Mouse (Mus musculus) midbrain, postnatal 0 days (tissue): ENCODE measurements at regions not wholly inside any gene's neighbourhood (a gene's known extent, or its start where the extent isn't known, plus 50 kb on each side); places are given as distances from the start of the nearest gene placed in this dataset.
A peak's percentile ranks its signal among the peaks of the same experiment; 100 is the strongest.

Source experiments
- ATAC-seq: fragments of 200-750 bp; cut with Nextera tagmentation; 2 replicates; pipeline ENCODE4 v1.8.0; 2017; ENCODE audit warnings: moderate number of reproducible peaks, mild to moderate bottlenecking, moderate TSS enrichment, moderate library complexity; ENCODE audit not compliant: low FRiP score
- DNase-seq: peaks from one replicate; pipeline ENCODE4 v3.0.0-alpha.2; 2015; ENCODE audit warnings: low spot score
- H3K27ac ChIP-seq: fragments of 300-500 bp; sonication (generic); 2 replicates; pipeline ENCODE4 v1.5.1; 2014; ENCODE audit warnings: low read depth, mild to moderate bottlenecking, low read length, mixed read lengths
- H3K27me3 ChIP-seq: fragments of 300-500 bp; sonication (generic); 2 replicates; pipeline ENCODE4 v1.6.1; 2014; ENCODE audit warnings: low read length, control low read depth, mixed read lengths; ENCODE audit not compliant: insufficient read depth
- H3K36me3 ChIP-seq: fragments of 300-500 bp; sonication (generic); 2 replicates; pipeline ENCODE4 v1.6.1; 2014; ENCODE audit warnings: low read length, control low read depth, mixed read lengths; ENCODE audit not compliant: insufficient read depth
- H3K4me1 ChIP-seq: fragments of 300-500 bp; sonication (generic); 2 replicates; pipeline ENCODE4 v1.6.1; 2014; ENCODE audit warnings: mild to moderate bottlenecking, control low read depth, antibody characterized with exemption, low read length, mixed read lengths; ENCODE audit not compliant: insufficient read depth
- H3K4me2 ChIP-seq: fragments of 300-500 bp; sonication (generic); 2 replicates; pipeline ENCODE4 v1.6.1; 2014; ENCODE audit warnings: low read depth, mild to moderate bottlenecking, low read length, mixed read lengths; ENCODE audit not compliant: poor library complexity, severe bottlenecking
- H3K4me3 ChIP-seq: fragments of 300-500 bp; sonication (generic); 2 replicates; pipeline ENCODE4 v1.5.1; 2014; ENCODE audit warnings: low read depth, mild to moderate bottlenecking, low read length, moderate library complexity
- H3K9ac ChIP-seq: fragments of 300-500 bp; sonication (generic); replicated peaks from 2 replicates; pipeline ENCODE4 v1.6.1; 2014; ENCODE audit warnings: mild to moderate bottlenecking, low read length, moderate library complexity, mixed read lengths; ENCODE audit not compliant: poor library complexity, severe bottlenecking
- H3K9me3 ChIP-seq: fragments of 300-500 bp; sonication (generic); 2 replicates; pipeline ENCODE4 v1.6.1; 2016; ENCODE audit warnings: low read length, control low read depth
- CTCF ChIP-seq: IDR thresholded peaks from 2 replicates; pipeline ENCODE4 v1.5.1; 2016; ENCODE audit warnings: antibody characterized with exemption, mild to moderate bottlenecking
- WGBS: fragments of 180-500 bp; shearing (Covaris S2); extraction: QIAGEN DNeasy Blood & Tissue Kit; methylation state at CpG from one replicate; pipeline ENCODE4 v1.1.7; 2014; 5-methylcytosine and 5-hydroxymethylcytosine counted together

- H3K9me3 ChIP-seq, result no peaks in the 10 kb centered on the region
- H3K9ac ChIP-seq, result no peak overlapping the region
- no peaks in the 10 kb centered on the region for H3K27me3 ChIP-seq
- H3K27ac ChIP-seq, result no peak overlapping the region
- H3K4me1 ChIP-seq, result no peaks in the 10 kb centered on the region
- WGBS, result 72% methylated on average over 3 of the region's 3 CpGs
- H3K36me3 ChIP-seq, result no peaks in the 10 kb centered on the region
- no peak overlapping the region for H3K4me2 ChIP-seq
- no peak overlapping the region for H3K4me3 ChIP-seq
- ATAC-seq (no peak), DNase-seq (no peak)
- TF ChIP-seq CTCF, result no peak
Observed at GRCm38 (mm10) chr6:118308586-118308985, 110.7 kb downstream of the Bms1 start.

DNA sequence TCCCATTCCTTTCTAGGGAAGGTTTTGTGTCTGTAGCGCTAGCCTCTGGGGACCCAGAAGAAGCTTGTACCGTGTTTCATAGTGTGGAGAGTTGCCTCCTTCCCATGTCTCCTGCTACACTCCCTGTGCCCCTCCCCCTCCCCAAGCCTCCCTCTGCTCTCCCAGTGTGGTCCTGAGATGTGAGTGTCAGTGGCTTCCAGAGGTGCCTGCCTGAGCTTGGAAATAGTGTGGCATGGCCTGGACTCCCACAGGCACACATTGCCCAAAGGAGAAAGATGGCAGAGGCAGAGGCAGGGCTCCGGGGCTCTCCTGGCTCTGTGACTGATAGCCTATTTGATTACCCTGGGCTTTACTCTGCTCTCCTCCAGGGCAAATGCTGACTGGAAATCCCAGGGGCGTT lies 110.0 kb upstream of the Ret start:
- no peak overlapping the region for H3K27ac ChIP-seq
- 44% methylated on average over 4 of the region's 4 CpGs for WGBS

GRCm38 (mm10) chr6:118305209-118305608 lies 107.7 kb upstream of the Ret start:
- no peak overlapping the region for H3K9ac ChIP-seq
- H3K27ac ChIP-seq, result no peak overlapping the region
- H3K36me3 ChIP-seq, result no peaks in the 10 kb centered on the region
- ATAC-seq (no peak), DNase-seq (no peak)
- no peak overlapping the region for H3K4me3 ChIP-seq
- H3K4me1 ChIP-seq, result peaks cover 2% of the 10 kb centered on the region; the same call in 1 of the 2 replicates
- WGBS, result 93% methylated on average over 3 of the region's 3 CpGs
- TF ChIP-seq CTCF, result no peak
- H3K4me2 ChIP-seq, result no peak overlapping the region
- H3K27me3 ChIP-seq, result no peaks in the 10 kb centered on the region
- no peaks in the 10 kb centered on the region for H3K9me3 ChIP-seq

More for the DNA sequence above, 110.0 kb upstream of the Ret start:
- Histone ChIP-seq H3K4me2 (no peak overlapping the region), H3K9me3 (no peaks in the 10 kb centered on the region), H3K9ac (no peak overlapping the region), H3K4me3 (no peak overlapping the region), H3K27me3 (no peaks in the 10 kb centered on the region), H3K36me3 (no peaks in the 10 kb centered on the region), H3K4me1 (peaks cover 2% of the 10 kb centered on the region; the same call in 1 of the 2 replicates)
- TF ChIP-seq CTCF, result no peak
- ATAC-seq (no peak), DNase-seq (no peak)

DNA sequence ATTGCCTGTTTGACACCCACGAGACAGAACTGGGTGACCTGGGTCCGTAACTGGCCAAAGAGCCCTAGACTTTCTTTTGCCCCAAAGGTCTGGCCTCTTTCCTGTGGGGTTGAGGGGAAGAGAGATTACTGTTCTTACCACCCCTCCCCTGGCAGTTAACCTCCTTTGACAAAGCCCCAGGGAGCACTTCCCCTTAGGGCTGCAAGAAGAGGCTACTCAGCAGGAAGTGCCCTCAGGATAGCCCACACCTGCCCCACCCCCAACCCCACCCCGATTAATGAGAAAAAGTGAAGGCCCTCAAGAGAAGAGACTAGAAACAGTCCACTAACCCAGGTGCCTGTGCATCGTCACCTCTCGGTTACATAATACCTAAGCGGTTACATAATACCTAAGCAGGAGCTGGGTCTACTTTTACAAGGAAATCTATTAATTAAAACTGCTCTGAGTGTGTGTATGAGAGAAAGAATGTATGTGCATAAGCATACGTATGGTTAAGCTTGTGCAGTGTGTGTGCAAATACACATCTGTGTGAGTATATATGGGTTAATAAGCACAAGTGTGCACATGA lies 105.3 kb upstream of the Ret start:
- WGBS, result 59% methylated on average over 7 of the region's 7 CpGs

GRCm38 (mm10) chr6:118301880-118302782 lies 104.6 kb upstream of the Ret start:
- Histone ChIP-seq H3K9me3 (no peaks in the 10 kb centered on the region), H3K9ac (no peak overlapping the region), H3K27me3 (no peaks in the 10 kb centered on the region), H3K4me2 (no peak overlapping the region), H3K27ac (no peak overlapping the region), H3K4me3 (no peak overlapping the region), H3K4me1 (peaks cover 2% of the 10 kb centered on the region; the same call in 1 of the 2 replicates), H3K36me3 (no peaks in the 10 kb centered on the region)
- DNase-seq, result peak; percentile 59
- peak; percentile 61; the same call in 1 of the 2 replicates for ATAC-seq
- no peak for TF ChIP-seq CTCF
- 40% methylated on average over 11 of the region's 11 CpGs for WGBS

More for the DNA sequence above, 105.3 kb upstream of the Ret start:
- ATAC-seq (no peak), DNase-seq (no peak)
- Histone ChIP-seq H3K27ac (no peak overlapping the region), H3K36me3 (no peaks in the 10 kb centered on the region), H3K27me3 (no peaks in the 10 kb centered on the region), H3K9me3 (no peaks in the 10 kb centered on the region), H3K4me2 (no peak overlapping the region), H3K9ac (no peak overlapping the region), H3K4me3 (no peak overlapping the region), H3K4me1 (peaks cover 2% of the 10 kb centered on the region; the same call in 1 of the 2 replicates)
- no peak for TF ChIP-seq CTCF

GRCm38 (mm10) chr6:118300781-118301180 lies 103.3 kb upstream of the Ret start:
- no peak overlapping the region for H3K4me2 ChIP-seq
- ATAC-seq (no peak), DNase-seq (no peak)
- peaks cover 2% of the 10 kb centered on the region; the same call in 1 of the 2 replicates for H3K4me1 ChIP-seq
- H3K27ac ChIP-seq, result no peak overlapping the region
- WGBS, result 90% methylated on average over 6 of the region's 6 CpGs
- H3K27me3 ChIP-seq, result no peaks in the 10 kb centered on the region
- no peak overlapping the region for H3K4me3 ChIP-seq
- no peak overlapping the region for H3K9ac ChIP-seq
- no peaks in the 10 kb centered on the region for H3K36me3 ChIP-seq
- TF ChIP-seq CTCF, result no peak
- no peaks in the 10 kb centered on the region for H3K9me3 ChIP-seq
